Mouse (Mus musculus) heart, adult 2 months (tissue): ENCODE data around the gene Fbxl4. TPM values are rescaled to one million over a fixed set of nuclear protein-coding genes. Genes with fewer than 3 reads are reported as not detected.

Source experiments
- DNase-seq, 2 experiments: peaks; one replicate each; pipeline ENCODE4 v3.0.0; 2021
- H3K27ac ChIP-seq: fragments of 200-600 bp; 2 replicates; pipeline ENCODE4 v1.8.1; 2022
- H3K27me3 ChIP-seq: fragments of 200-500 bp; 2 replicates; pipeline ENCODE4 v1.6.1; 2012; ENCODE audit warnings: mild to moderate bottlenecking, low read length, inconsistent platforms, mixed read lengths; ENCODE audit not compliant: control insufficient read depth, insufficient read depth
- H3K36me3 ChIP-seq: fragments of 200-500 bp; 2 replicates; pipeline ENCODE4 v1.6.1; 2012; ENCODE audit warnings: low read length, inconsistent platforms; ENCODE audit not compliant: control insufficient read depth, insufficient read depth
- H3K4me1 ChIP-seq: fragments of 200-500 bp; 2 replicates; pipeline ENCODE4 v1.6.1; 2011; ENCODE audit warnings: low read length; ENCODE audit not compliant: control insufficient read depth, insufficient read depth
- H3K4me3 ChIP-seq: fragments of 200-600 bp; 2 replicates; pipeline ENCODE4 v1.8.1; 2022
- H3K79me2 ChIP-seq: fragments of 200-500 bp; replicated peaks from 2 replicates; pipeline ENCODE4 v1.6.1; 2012; ENCODE audit warnings: mild to moderate bottlenecking, inconsistent platforms, low read length, moderate library complexity, mixed read lengths; ENCODE audit not compliant: control insufficient read depth, insufficient read depth
- H3K9ac ChIP-seq: fragments of 200-500 bp; 2 replicates; pipeline ENCODE4 v1.6.1; 2012; ENCODE audit warnings: low read depth, mild to moderate bottlenecking, control low read depth, inconsistent platforms, low read length, mixed read lengths
- CTCF ChIP-seq: fragments of 200-600 bp; IDR thresholded peaks from 2 replicates; pipeline ENCODE4 v1.8.1; 2022; ENCODE audit warnings: antibody characterized with exemption, mild to moderate bottlenecking, moderate library complexity
- EP300 ChIP-seq: fragments of 200-500 bp; IDR thresholded peaks from 2 replicates; pipeline ENCODE4 v1.6.1; 2011; ENCODE audit warnings: low read depth, low read length, control low read depth; ENCODE audit not compliant: insufficient read depth
- POLR2A ChIP-seq: fragments of 200-500 bp; IDR thresholded peaks from 2 replicates; pipeline ENCODE4 v1.6.1; 2011; ENCODE audit warnings: mild to moderate bottlenecking, low read depth, low read length, control low read depth; ENCODE audit not compliant: insufficient read depth
- WGBS: fragments of 180-500 bp; shearing (Covaris S2); methylation state at CpG from one replicate; pipeline ENCODE4 v1.1.7; 2018; 5-methylcytosine and 5-hydroxymethylcytosine counted together
- intact Hi-C: fragments of 180-260 bp; cut with DNase I; formaldehyde crosslinking; loops from one replicate; pipeline ENCODE4 v1.15.1; 2025
- polyA plus RNA-seq: library from polyadenylated mRNA; depleted of rRNA; stranded (reverse); fragments of >200 nt; gene quantifications from 2 replicates; pipeline ENCODE4 v1.2.3, GENCODE M21; 2012
- total RNA-seq, 2 experiments: library from RNA; stranded (reverse); gene quantifications; 2 replicates each; pipeline ENCODE4 v1.2.3; 2021

Gene Fbxl4
- total and polyA plus RNA-seq, 3 experiments: 9.5 to 10.6 (median 9.6) TPM

- 7% methylated on average over 30 of the region's 30 CpGs for WGBS
- intact Hi-C loops: loop anchor here (5.0 kb wide), 2 partner anchors 1089 to 1679 kb away; no protein-coding TSS in a partner anchor
- H3K36me3 ChIP-seq: no peaks in the 10 kb centered on the region
Observed at GRCm38 (mm10) chr4:22478488-22479367, 121.4 kb downstream of the Fbxl4 start.

DNA sequence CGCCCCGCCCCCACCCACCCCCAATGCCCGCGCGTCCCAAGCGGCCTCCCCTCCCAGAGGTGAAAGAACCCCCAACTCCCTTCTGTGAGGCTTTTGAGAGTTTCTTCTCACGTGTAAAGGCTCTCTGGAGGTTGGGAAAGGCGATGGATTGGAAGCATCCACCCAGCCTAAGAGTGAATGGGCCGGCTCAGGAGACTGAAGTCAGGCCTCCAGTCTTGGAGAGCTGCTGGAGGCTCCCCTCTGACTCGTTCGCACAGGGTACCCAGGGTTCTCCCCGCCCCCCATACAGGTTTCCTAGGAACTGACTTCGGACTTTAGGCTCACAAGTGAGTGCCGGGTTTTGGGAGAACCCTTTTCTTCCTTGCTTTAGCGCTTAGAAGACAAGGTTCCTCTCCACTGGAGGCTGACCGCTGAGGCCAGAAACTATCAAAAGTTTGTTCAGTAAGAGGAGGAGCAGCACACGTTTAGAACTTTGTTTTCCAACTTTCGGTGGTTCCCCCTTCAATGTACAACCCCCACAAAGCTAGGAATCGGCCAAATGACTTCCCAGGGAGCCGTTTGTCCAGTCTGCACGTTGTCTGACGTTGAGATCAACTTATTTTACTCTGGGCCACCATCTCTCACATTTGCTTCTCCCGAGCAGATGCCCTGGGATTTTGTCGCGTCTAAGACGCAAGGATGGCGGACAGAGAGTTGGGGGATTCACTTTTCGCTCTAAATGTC is 122.2 kb downstream of the Fbxl4 start:
- 4% methylated on average over 28 of the region's 28 CpGs for WGBS
- Histone ChIP-seq H3K9ac (no peak overlapping the region), H3K4me3 (no peak overlapping the region), H3K36me3 (no peaks in the 10 kb centered on the region), H3K27ac (no peak overlapping the region), H3K79me2 (no peaks in the 10 kb centered on the region), H3K4me1 (no peaks in the 10 kb centered on the region), H3K27me3 (peaks cover 8% of the 10 kb centered on the region)
- intact Hi-C loops: loop anchor here (5.0 kb wide), 2 partner anchors 1088 to 1678 kb away; no protein-coding TSS in a partner anchor
- DNase-seq: no peak
- TF ChIP-seq POLR2A (no peak), EP300 (no peak), CTCF (no peak)

More at GRCm38 (mm10) chr4:22478488-22479367, 121.4 kb downstream of the Fbxl4 start:
- no peak for TF ChIP-seq CTCF
- no peak for TF ChIP-seq EP300
- TF ChIP-seq POLR2A: no peak
- H3K4me3 ChIP-seq: no peak overlapping the region
- no peaks in the 10 kb centered on the region for H3K79me2 ChIP-seq
- H3K27ac ChIP-seq: no peak overlapping the region
- no peak for DNase-seq
- peaks cover 6% of the 10 kb centered on the region for H3K27me3 ChIP-seq
- H3K9ac ChIP-seq: no peak overlapping the region
- no peaks in the 10 kb centered on the region for H3K4me1 ChIP-seq

- intact Hi-C loops: no loop called here
- Histone ChIP-seq H3K79me2 (no peaks in the 10 kb centered on the region), H3K27ac (no peak overlapping the region), H3K36me3 (no peaks in the 10 kb centered on the region), H3K27me3 (peaks cover 8% of the 10 kb centered on the region), H3K9ac (no peak overlapping the region), H3K4me1 (no peaks in the 10 kb centered on the region), H3K4me3 (no peak overlapping the region)
- no peak for TF ChIP-seq CTCF
- TF ChIP-seq EP300: no peak
- no peak for TF ChIP-seq POLR2A
- WGBS: 5% methylated on average over 18 of the region's 18 CpGs
- DNase-seq: no peak
Observed at GRCm38 (mm10) chr4:22480091-22480857, 122.9 kb downstream of the Fbxl4 start.

DNA sequence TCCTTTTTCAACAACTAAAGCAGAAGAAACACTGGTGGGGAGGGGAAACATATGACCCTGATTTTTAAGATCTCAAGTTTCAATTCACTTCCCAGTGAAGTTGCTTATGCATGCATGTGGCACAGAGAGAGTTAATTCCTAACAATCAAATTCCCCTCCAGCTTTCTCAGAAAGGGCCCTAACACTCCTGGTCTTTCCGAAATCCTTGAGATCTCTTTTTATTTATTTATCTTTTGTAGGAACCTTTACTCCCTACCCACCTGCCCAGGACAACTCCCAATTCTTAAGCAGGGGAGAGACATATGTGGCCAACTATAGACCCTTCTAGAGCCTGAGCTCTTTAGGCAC is 123.5 kb downstream of the Fbxl4 start:
- Histone ChIP-seq H3K27me3 (peaks cover 6% of the 10 kb centered on the region), H3K27ac (no peak overlapping the region), H3K9ac (no peak overlapping the region), H3K4me1 (no peaks in the 10 kb centered on the region), H3K36me3 (no peaks in the 10 kb centered on the region), H3K4me3 (no peak overlapping the region), H3K79me2 (no peaks in the 10 kb centered on the region)
- no peak for DNase-seq
- no peak for TF ChIP-seq CTCF
- TF ChIP-seq EP300: no peak
- TF ChIP-seq POLR2A: no peak
- 26% methylated on average over 1 of the region's 1 CpGs for WGBS
- intact Hi-C loops: no loop called here

- Histone ChIP-seq H3K27me3 (peaks cover 8% of the 10 kb centered on the region), H3K27ac (no peak overlapping the region), H3K9ac (no peak overlapping the region), H3K4me1 (no peaks in the 10 kb centered on the region), H3K79me2 (no peaks in the 10 kb centered on the region), H3K4me3 (no peak overlapping the region), H3K36me3 (no peaks in the 10 kb centered on the region)
- intact Hi-C loops: no loop called here
- 32% methylated on average over 2 of the region's 2 CpGs for WGBS
- TF ChIP-seq CTCF: no peak
- no peak for TF ChIP-seq EP300
- TF ChIP-seq POLR2A: no peak
- no peak for DNase-seq
Observed at GRCm38 (mm10) chr4:22482118-22482517, 124.8 kb downstream of the Fbxl4 start.
